Mouse (Mus musculus): ENCODE data around the gene Olfr288.

Gene Olfr288

GRCm38 (mm10) chr15:98195442-98195841 lies at the start of gene Olfr288:
TSS of gene Olfr288 (minus strand) at chr15:98195542.
- in situ Hi-C loops (cut with MboI, MseI): no loop called here

GRCm38 (mm10) chr15:98235442-98235841 lies 40.1 kb upstream of the Olfr288 start:
- in situ Hi-C loops (cut with MboI, MseI): no loop called here

DNA sequence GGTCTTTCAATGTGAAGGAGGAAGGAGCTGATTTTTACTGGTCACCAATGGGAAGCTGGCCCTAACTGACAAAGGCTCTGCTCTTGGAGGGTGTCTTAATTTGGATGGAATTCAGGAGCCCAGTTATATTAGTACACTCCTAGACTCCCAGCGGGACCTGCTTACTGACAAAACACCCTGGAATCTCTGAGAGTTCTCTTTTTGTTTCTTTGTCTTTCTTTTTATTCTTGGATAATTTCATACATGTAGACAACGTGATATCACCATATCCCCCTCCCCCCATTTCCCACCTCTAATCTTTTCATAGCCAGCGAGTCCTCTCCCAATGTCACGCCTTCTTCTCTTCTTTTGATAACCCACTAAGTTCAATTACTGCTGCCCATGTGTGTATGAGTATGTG lies 39.0 kb upstream of the Olfr288 start, which contains the start of gene Olfr286:
Olfr286 (minus strand) TSS at position 101 of the 400 bp plus-strand sequence.
- in situ Hi-C loops (cut with MboI, MseI): no loop called here

DNA sequence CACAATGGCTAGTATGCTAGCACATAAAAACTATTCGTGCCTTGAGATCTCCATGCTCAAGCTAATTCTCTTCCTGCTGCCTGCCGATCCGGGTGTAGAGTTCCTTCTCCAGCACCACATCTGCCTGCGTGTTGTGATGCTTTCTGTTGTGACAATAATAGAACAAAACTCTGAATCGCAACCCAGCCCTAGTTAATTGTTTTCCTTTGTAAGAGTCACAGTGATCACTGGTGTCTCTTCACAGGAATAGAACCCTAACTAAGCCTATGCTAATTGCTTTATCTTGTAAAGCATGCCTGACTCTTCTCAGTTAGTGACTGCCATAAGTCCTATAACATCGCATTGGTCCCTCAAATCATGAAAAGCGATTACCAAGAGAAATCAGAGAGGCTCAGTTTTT lies 30.8 kb upstream of the Olfr288 start:
- in situ Hi-C loops (cut with MboI, MseI): no loop called here

GRCm38 (mm10) chr15:98225610-98226009 lies 30.3 kb upstream of the Olfr288 start:
- in situ Hi-C loops (cut with MboI, MseI): no loop called here

DNA sequence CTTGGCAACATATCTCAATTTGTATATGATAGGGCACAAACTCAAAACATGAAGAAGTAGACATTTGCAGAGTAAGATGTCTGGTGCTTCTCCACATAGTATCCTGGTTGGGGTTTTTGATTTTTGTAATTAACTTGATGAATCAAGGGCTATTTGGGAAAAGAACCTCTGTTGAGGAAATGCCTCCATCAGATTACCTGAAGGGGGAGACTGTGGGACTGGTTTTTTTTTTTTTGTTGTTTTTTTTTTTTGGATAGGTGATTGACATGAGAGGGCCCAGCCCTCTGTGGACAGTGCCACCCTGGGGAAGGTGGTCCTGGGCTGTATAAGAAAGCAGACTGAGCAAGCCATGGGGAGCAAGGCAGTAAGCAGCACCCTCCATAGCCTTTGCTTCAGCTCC lies 27.0 kb upstream of the Olfr288 start:
- in situ Hi-C loops (cut with MboI, MseI): no loop called here

- in situ Hi-C loops (cut with MboI, MseI): no loop called here
Observed at GRCm38 (mm10) chr15:98220877-98221276, 25.5 kb upstream of the Olfr288 start, which contains the start of the genes Gm44579 and Olfr287. TSS of gene Gm44579 (minus strand) at chr15:98220977. TSS of gene Olfr287 (minus strand) at chr15:98221056.

- in situ Hi-C loops (cut with MboI, MseI): no loop called here
Observed at GRCm38 (mm10) chr15:98214130-98214529, 18.8 kb upstream of the Olfr288 start.

DNA sequence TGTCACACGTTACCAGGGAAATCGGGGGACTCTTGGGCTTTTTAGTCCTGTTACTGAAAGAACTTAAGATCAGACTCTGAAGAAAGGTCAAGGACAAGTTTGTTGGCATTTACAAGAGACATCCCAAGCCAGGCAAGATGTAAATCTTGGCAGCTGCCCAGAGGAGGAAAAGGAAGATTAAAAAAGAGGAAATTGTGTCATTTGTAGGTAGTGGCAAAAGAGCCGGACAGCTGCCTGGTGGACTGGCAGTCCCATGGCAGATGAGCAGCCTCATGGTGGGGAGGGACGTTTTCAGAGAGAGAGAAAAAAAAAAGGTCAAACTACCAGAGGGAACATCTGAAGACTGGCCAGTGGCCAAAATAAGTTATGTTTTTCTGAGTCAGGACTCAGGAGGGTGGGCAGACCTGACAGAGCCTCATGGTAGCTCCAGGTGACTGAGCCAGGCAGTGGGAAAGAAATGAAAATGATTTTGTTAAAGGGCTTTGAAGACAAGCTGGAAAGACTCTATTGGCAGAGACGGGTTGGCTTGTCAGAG lies 18.1 kb upstream of the Olfr288 start:
- in situ Hi-C loops (cut with MboI, MseI): no loop called here

DNA sequence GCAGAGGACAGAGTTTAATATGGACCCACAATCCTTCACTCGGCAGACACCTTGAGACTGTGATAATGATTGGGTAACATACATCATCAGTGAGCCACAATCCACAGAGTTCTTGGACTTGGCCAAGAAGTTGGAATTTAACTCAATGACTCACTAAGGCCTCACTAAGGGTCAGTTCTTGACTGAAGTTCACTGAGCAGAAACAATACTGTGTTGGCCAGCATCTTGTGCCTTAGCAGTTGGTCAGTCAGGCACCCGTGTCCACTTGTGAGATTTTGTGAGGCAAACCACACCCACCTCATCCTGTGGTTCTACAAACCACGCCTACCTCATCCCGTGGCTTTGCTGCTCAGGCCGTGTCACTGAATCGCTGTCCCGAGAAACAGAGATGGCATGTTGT lies 14.3 kb upstream of the Olfr288 start:
- in situ Hi-C loops (cut with MboI, MseI): no loop called here

DNA sequence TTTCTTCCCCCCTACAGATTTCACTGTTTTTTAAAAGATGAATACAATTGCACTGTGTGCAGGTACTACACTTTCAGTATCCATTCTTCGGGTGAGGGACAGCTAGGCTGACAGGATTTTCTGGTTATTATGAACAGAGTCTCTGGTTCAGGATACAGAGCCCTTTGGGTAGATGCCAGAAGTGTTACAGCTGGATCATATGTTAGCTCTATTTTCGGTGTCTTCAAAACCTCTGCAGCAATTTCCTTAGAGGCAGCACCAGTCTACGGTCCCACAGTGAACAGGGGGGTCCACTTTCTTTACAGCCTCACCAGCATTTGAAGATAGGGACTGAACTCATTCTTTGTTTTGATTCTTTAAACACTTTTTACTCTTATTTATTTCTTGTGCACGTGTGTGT lies 10.9 kb downstream of the Olfr288 start:
- in situ Hi-C loops (cut with MboI, MseI): no loop called here

DNA sequence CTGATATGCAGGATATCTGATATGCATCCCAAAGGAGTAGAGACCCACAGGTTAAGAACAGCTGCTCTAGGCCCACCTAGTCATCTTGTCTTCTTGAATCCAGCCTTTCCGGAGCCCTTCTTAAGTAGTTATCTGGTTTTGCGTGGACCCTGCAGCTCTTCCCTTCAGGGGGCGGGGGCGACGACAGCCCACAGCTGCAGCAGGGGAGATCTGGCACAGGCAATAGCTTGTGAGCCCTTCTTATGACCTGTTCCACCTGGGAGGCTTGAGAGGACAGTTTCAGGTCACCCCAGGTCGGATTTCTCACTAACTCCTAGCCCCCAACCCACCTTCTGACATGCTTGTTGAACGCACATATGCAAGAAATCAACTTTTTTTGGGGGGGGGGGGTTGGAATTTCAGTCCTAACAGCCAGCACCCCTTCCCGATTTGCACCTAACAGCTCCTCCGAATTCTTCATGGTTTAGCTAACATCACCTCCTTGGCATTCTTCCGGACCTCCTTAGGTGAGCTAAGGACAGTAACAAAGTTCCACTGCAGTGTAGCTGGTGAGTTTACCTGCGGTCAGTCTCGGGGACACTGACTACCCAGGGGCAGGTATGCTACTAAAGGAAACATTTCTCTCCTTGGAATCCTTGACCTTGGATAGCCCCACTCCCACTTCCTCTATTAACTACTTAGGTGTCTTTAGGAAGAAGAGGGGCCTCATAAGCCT lies 13.3 kb downstream of the Olfr288 start:
- in situ Hi-C loops (cut with MboI, MseI): no loop called here

DNA sequence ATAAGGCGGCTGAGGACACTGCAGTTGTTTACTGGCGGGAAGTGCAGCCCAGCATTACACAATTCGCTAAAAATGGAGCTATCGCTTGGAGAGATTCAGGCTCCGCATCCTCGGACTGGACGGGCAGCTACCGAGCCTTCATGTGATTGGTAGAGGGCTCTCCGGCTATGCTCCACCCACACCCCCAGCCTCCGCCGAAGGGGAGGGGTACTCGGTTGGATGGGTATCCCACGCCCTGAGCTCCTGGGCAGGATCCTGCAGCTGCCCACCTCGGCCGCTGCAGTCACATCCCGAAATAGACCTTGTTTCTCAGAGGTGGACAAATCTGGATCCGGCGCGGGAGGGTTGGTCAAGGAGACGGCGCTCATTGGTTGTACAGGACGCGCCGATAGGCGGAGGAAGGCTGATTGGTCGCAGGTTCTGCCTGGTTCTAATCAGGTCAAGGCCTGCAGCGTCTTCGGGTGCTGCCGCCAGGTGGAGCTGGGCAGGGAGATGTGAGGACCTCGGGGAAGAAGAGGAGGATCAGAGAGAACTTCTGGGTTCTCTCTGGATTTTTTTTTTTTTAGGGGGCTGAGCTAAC lies 14.1 kb downstream of the Olfr288 start:
- in situ Hi-C loops (cut with MboI, MseI): no loop called here

- in situ Hi-C loops (cut with MboI, MseI): no loop called here
Observed at GRCm38 (mm10) chr15:98180567-98181131, 14.7 kb downstream of the Olfr288 start.

- in situ Hi-C loops (cut with MboI, MseI): loop anchor here (10.0 kb wide), 2 partner anchors 447 to 517 kb away; no protein-coding TSS in a partner anchor
Observed at GRCm38 (mm10) chr15:98177320-98177719, 18.0 kb downstream of the Olfr288 start.

DNA sequence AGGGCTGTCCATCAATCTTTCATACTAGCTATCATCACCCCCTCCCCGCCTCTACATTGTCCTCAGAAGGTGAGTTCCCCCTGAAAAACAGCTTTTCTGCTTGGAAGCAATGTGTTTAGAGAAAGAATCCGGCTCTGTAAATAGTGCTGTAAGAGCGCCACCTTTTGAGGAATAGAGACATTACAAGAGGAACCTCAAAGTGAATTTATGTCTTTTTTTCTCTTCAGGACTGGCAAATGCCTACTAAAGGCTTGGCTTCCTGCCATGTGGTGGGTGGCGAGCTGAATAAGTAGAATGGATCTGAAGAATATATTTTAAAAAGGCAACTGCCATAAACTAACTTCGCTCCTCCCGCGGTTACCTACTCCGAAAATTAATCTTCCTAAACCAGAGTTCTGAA lies 21.5 kb downstream of the Olfr288 start:
- in situ Hi-C loops (cut with MboI, MseI): loop anchor here (10.0 kb wide), 2 partner anchors 451 to 521 kb away; no protein-coding TSS in a partner anchor

GRCm38 (mm10) chr15:98172113-98172512 lies 23.2 kb downstream of the Olfr288 start:
- in situ Hi-C loops (cut with MboI, MseI): loop anchor here (10.0 kb wide), 2 partner anchors 453 to 523 kb away; no protein-coding TSS in a partner anchor

DNA sequence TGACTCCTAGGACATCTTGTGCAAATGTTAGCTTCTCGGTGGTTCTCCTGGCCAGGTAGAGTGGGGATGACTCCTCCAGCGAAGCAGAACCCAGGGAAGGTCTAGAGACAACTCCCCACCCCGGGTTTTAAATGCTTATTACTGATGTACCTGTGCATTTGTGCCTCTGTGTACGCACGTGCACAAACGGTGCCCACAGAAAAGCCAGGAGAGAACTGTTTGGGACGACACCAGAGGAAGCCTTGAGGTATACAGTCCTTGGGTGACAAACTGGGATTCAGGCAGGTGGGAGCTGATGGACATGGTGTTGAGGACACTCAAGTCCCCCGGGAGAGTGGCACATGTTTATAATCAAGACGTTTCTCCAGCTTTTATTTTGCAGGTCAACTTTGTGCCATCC lies 24.4 kb downstream of the Olfr288 start:
- in situ Hi-C loops (cut with MboI, MseI): loop anchor here (10.0 kb wide), 2 partner anchors 454 to 524 kb away; no protein-coding TSS in a partner anchor

DNA sequence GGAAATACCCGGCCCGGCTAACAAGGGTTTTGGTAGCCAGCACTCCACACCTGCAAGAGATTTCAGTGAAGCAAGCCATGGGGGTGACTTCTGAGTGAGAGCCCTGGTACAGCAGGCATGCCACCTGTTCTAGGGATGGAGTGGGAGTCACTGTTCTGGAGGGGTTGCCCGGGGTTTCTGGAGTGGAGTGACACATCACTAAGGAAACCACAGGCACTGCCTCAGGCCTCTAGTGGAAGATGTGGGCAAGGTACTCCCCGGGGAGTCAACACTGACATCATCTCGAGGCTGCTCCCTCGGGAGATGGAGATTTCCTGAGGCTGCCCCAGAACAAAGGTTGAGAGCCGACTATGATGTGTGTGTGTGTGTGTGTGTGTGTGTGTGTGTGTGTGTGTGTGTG lies 25.0 kb downstream of the Olfr288 start:
- in situ Hi-C loops (cut with MboI, MseI): loop anchor here (10.0 kb wide), 2 partner anchors 454 to 524 kb away; no protein-coding TSS in a partner anchor

- in situ Hi-C loops (cut with MboI, MseI): no loop called here
Observed at GRCm38 (mm10) chr15:98168622-98169004, 26.7 kb downstream of the Olfr288 start.

- in situ Hi-C loops (cut with MboI, MseI): no loop called here
Observed at GRCm38 (mm10) chr15:98167645-98168621, 27.4 kb downstream of the Olfr288 start.

Data from regulatory T cell (primary cell).